Mouse (Mus musculus) forebrain, embryonic 10.5 days (tissue): ENCODE results near the gene Zmynd8. TPM values are rescaled to one million over a fixed set of nuclear protein-coding genes. Genes with fewer than 3 reads are reported as not detected.

Experiments
- DNase-seq: peaks from one replicate; pipeline ENCODE4 v3.0.0-alpha.2; 2017; ENCODE audit warnings: low spot score; ENCODE audit errors: extremely low spot score
- H3K27ac ChIP-seq: fragments of 300-500 bp; sonication (generic); 2 replicates; pipeline ENCODE4 v1.5.1; 2016; ENCODE audit warnings: mild to moderate bottlenecking
- H3K27me3 ChIP-seq: fragments of 300-500 bp; sonication (generic); 2 replicates; pipeline ENCODE4 v1.6.1; 2016; ENCODE audit warnings: mild to moderate bottlenecking; ENCODE audit not compliant: poor library complexity, severe bottlenecking
- H3K36me3 ChIP-seq: fragments of 300-500 bp; sonication (generic); replicated peaks from 2 replicates; pipeline ENCODE4 v1.6.1; 2016; ENCODE audit warnings: mild to moderate bottlenecking, moderate library complexity
- H3K4me1 ChIP-seq: fragments of 300-500 bp; sonication (generic); 2 replicates; pipeline ENCODE4 v1.6.1; 2016
- H3K4me3 ChIP-seq: fragments of 300-500 bp; sonication (generic); 2 replicates; pipeline ENCODE4 v1.5.1; 2016; ENCODE audit warnings: mild to moderate bottlenecking, moderate library complexity
- H3K9me3 ChIP-seq: fragments of 300-500 bp; sonication (generic); 2 replicates; pipeline ENCODE4 v1.6.1; 2016; ENCODE audit warnings: mild to moderate bottlenecking, moderate library complexity
- WGBS: fragments of 180-500 bp; shearing (Covaris S2); methylation state at CpG from one replicate; pipeline ENCODE4 v1.1.7; 2016; 5-methylcytosine and 5-hydroxymethylcytosine counted together
- polyA plus RNA-seq: library from polyadenylated mRNA; unstranded; fragments of >200 nt; fragmentation: Nextera tagmentation; extraction: Ambion mirVana; gene quantifications from 2 replicates; pipeline ENCODE4 v1.2.1, GENCODE M21; 2016

Zmynd8 gene
- polyA plus RNA-seq, 1 experiment from 2014 or later, result 60.2 TPM

GRCm38 (mm10) chr2:165874461-165875339 lies 24.1 kb downstream of the Zmynd8 start:
- no peaks in the 10 kb centered on the region for H3K27me3 ChIP-seq
- DNase-seq, result peak; percentile 67
- H3K36me3 ChIP-seq, result peaks cover 66% of the 10 kb centered on the region
- H3K27ac ChIP-seq, result peak overlapping the region; percentile 100
- 36% methylated on average over 13 of the region's 13 CpGs for WGBS
- peak overlapping the region; percentile 22; the same call in 1 of the 2 replicates for H3K4me3 ChIP-seq
- no peaks in the 10 kb centered on the region for H3K9me3 ChIP-seq
- H3K4me1 ChIP-seq, result peaks cover 76% of the 10 kb centered on the region

- no peak for DNase-seq
- H3K4me1 ChIP-seq, result peaks cover 76% of the 10 kb centered on the region
- H3K9me3 ChIP-seq, result no peaks in the 10 kb centered on the region
- WGBS, result 83% methylated on average over 3 of the region's 3 CpGs
- no peaks in the 10 kb centered on the region for H3K27me3 ChIP-seq
- H3K36me3 ChIP-seq, result peaks cover 75% of the 10 kb centered on the region
- H3K27ac ChIP-seq, result peak overlapping the region; percentile 100
- no peak overlapping the region for H3K4me3 ChIP-seq
Observed at GRCm38 (mm10) chr2:165873777-165874176, 25.0 kb downstream of the Zmynd8 start.

- H3K4me1 ChIP-seq, result peaks cover 76% of the 10 kb centered on the region
- no peaks in the 10 kb centered on the region for H3K9me3 ChIP-seq
- WGBS, result 88% methylated on average over 7 of the region's 7 CpGs
- no peaks in the 10 kb centered on the region for H3K27me3 ChIP-seq
- no peak overlapping the region for H3K4me3 ChIP-seq
- H3K36me3 ChIP-seq, result peaks cover 81% of the 10 kb centered on the region
- H3K27ac ChIP-seq, result peak overlapping the region; percentile 100; the same call in 1 of the 2 replicates
- DNase-seq, result no peak
Observed at GRCm38 (mm10) chr2:165873196-165873595, 25.6 kb downstream of the Zmynd8 start.

GRCm38 (mm10) chr2:165869257-165869656 lies 29.6 kb downstream of the Zmynd8 start:
- DNase-seq, result no peak
- WGBS, result 73% methylated on average over 1 of the region's 1 CpGs
- H3K36me3 ChIP-seq, result peaks cover 83% of the 10 kb centered on the region
- H3K4me1 ChIP-seq, result peaks cover 73% of the 10 kb centered on the region
- peak overlapping the region; percentile 74 for H3K27ac ChIP-seq
- no peak overlapping the region for H3K4me3 ChIP-seq
- no peaks in the 10 kb centered on the region for H3K27me3 ChIP-seq
- no peaks in the 10 kb centered on the region for H3K9me3 ChIP-seq

GRCm38 (mm10) chr2:165868522-165869175 lies 30.2 kb downstream of the Zmynd8 start:
- no peaks in the 10 kb centered on the region for H3K27me3 ChIP-seq
- H3K9me3 ChIP-seq, result no peaks in the 10 kb centered on the region
- H3K4me3 ChIP-seq, result no peak overlapping the region
- peaks cover 73% of the 10 kb centered on the region for H3K4me1 ChIP-seq
- 78% methylated on average over 8 of the region's 8 CpGs for WGBS
- H3K36me3 ChIP-seq, result peaks cover 81% of the 10 kb centered on the region
- peak overlapping the region; percentile 74 for H3K27ac ChIP-seq
- DNase-seq, result no peak

- no peaks in the 10 kb centered on the region for H3K27me3 ChIP-seq
- no peaks in the 10 kb centered on the region for H3K9me3 ChIP-seq
- peaks cover 80% of the 10 kb centered on the region for H3K36me3 ChIP-seq
- no peak for DNase-seq
- H3K4me3 ChIP-seq, result no peak overlapping the region
- H3K27ac ChIP-seq, result peak overlapping the region; percentile 74
- H3K4me1 ChIP-seq, result peaks cover 74% of the 10 kb centered on the region
- 89% methylated on average over 9 of the region's 9 CpGs for WGBS
Observed at GRCm38 (mm10) chr2:165867549-165867948, 31.3 kb downstream of the Zmynd8 start.

- Histone ChIP-seq H3K36me3 (peaks cover 81% of the 10 kb centered on the region), H3K4me1 (peaks cover 78% of the 10 kb centered on the region)
Observed at GRCm38 (mm10) chr2:165866951-165867387, 31.8 kb downstream of the Zmynd8 start.

GRCm38 (mm10) chr2:165866412-165866811 lies 32.4 kb downstream of the Zmynd8 start:
- WGBS, result 38% methylated on average over 8 of the region's 8 CpGs
- Histone ChIP-seq H3K36me3 (peaks cover 81% of the 10 kb centered on the region), H3K4me3 (no peak overlapping the region; the same call in 1 of the 2 replicates), H3K27ac (peak overlapping the region; percentile 74), H3K27me3 (no peaks in the 10 kb centered on the region), H3K4me1 (peaks cover 83% of the 10 kb centered on the region), H3K9me3 (no peaks in the 10 kb centered on the region)
- no peak for DNase-seq

More at GRCm38 (mm10) chr2:165866951-165867387, 31.8 kb downstream of the Zmynd8 start:
- no peak overlapping the region; the same call in 1 of the 2 replicates for H3K4me3 ChIP-seq
- DNase-seq, result no peak
- no peaks in the 10 kb centered on the region for H3K9me3 ChIP-seq
- H3K27me3 ChIP-seq, result no peaks in the 10 kb centered on the region
- 67% methylated on average over 12 of the region's 12 CpGs for WGBS
- peak overlapping the region; percentile 74 for H3K27ac ChIP-seq

GRCm38 (mm10) chr2:165864769-165865168 lies 34.0 kb downstream of the Zmynd8 start:
- Histone ChIP-seq H3K27me3 (no peaks in the 10 kb centered on the region), H3K4me3 (no peak overlapping the region), H3K9me3 (peaks cover 4% of the 10 kb centered on the region; the same call in 1 of the 2 replicates), H3K27ac (peak overlapping the region; percentile 58), H3K36me3 (peaks cover 80% of the 10 kb centered on the region), H3K4me1 (peaks cover 86% of the 10 kb centered on the region)
- WGBS, result 88% methylated on average over 3 of the region's 3 CpGs
- no peak for DNase-seq

- 90% methylated on average over 26 of the region's 26 CpGs for WGBS
Observed at GRCm38 (mm10) chr2:165861683-165862594, 36.9 kb downstream of the Zmynd8 start.

GRCm38 (mm10) chr2:165860962-165861682 lies 37.7 kb downstream of the Zmynd8 start:
- H3K27me3 ChIP-seq, result no peaks in the 10 kb centered on the region
- WGBS, result 94% methylated on average over 20 of the region's 20 CpGs
- DNase-seq, result no peak
- H3K36me3 ChIP-seq, result peaks cover 54% of the 10 kb centered on the region
- H3K9me3 ChIP-seq, result peaks cover 4% of the 10 kb centered on the region; the same call in 1 of the 2 replicates
- peaks cover 86% of the 10 kb centered on the region for H3K4me1 ChIP-seq
- H3K4me3 ChIP-seq, result no peak overlapping the region
- H3K27ac ChIP-seq, result peak overlapping the region; percentile 70; the same call in 1 of the 2 replicates

More at GRCm38 (mm10) chr2:165861683-165862594, 36.9 kb downstream of the Zmynd8 start:
- H3K4me3 ChIP-seq, result no peak overlapping the region
- peak overlapping the region; percentile 70 for H3K27ac ChIP-seq
- H3K27me3 ChIP-seq, result no peaks in the 10 kb centered on the region
- H3K9me3 ChIP-seq, result peaks cover 4% of the 10 kb centered on the region; the same call in 1 of the 2 replicates
- H3K4me1 ChIP-seq, result peaks cover 86% of the 10 kb centered on the region
- no peak for DNase-seq
- peaks cover 53% of the 10 kb centered on the region for H3K36me3 ChIP-seq
